Mouse (Mus musculus): ENCODE measurements at regions not wholly inside any gene's neighbourhood (a gene's known extent, or its start where the extent isn't known, plus 50 kb on each side); places are given as distances from the start of the nearest gene placed in this dataset.
A peak's percentile ranks its signal among the peaks of the same experiment; 100 is the strongest.

DNA sequence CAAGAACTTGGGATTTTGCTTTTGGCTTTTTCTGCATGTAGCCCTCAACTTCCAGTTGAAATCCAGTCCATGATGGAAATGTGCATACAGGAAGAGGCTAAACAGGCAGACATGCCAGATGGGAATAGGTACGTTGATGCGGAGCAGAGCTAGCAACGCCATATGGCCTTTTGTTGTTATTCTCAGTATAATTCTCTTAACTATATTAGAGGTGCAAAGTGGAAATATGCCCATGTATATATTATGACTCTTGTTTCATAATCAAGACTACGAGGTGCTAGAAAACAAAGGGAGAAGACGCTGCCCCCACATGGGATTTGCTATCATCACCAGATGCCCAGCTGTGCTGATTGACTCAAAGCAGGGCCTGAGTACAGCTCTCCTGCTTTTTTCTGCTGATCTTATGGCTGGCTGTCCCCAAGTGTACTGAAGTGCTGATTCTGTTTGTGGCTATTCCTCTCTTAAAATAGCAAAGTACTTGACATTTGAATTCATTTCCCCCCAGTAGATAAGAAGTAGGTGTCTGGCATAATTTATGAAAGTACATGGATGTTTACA is 159.7 kb upstream of the Tmtc4 start:
- 78% methylated on average over 5 of the region's 5 CpGs for WGBS
- TF ChIP-seq CTCF (IDR thresholded peaks at IDR 0.05; ENCODE audit: low read depth): no peak
- no peaks in the 10 kb centered on the region for H3K27me3 ChIP-seq (replicated peaks; ENCODE audit: control insufficient read depth, insufficient read depth, low read length)
- H3K4me1 ChIP-seq (replicated peaks; ENCODE audit: control insufficient read depth, insufficient read depth, low read length): no peaks in the 10 kb centered on the region
- no peaks in the 10 kb centered on the region for H3K9me3 ChIP-seq (ENCODE audit: control insufficient read depth)
- H3K4me2 ChIP-seq (replicated peaks; ENCODE audit: low read depth): no peak overlapping the region
- no peak overlapping the region for H3K27ac ChIP-seq (ENCODE audit: low read depth, low read length)
- no peak for ATAC-seq
- H3K36me3 ChIP-seq (ENCODE audit: control insufficient read depth, insufficient read depth): no peaks in the 10 kb centered on the region
- H3K9ac ChIP-seq (ENCODE audit: low read depth, low read length): no peak overlapping the region
- no peak overlapping the region for H3K4me3 ChIP-seq (ENCODE audit: low read depth, low read length)

DNA sequence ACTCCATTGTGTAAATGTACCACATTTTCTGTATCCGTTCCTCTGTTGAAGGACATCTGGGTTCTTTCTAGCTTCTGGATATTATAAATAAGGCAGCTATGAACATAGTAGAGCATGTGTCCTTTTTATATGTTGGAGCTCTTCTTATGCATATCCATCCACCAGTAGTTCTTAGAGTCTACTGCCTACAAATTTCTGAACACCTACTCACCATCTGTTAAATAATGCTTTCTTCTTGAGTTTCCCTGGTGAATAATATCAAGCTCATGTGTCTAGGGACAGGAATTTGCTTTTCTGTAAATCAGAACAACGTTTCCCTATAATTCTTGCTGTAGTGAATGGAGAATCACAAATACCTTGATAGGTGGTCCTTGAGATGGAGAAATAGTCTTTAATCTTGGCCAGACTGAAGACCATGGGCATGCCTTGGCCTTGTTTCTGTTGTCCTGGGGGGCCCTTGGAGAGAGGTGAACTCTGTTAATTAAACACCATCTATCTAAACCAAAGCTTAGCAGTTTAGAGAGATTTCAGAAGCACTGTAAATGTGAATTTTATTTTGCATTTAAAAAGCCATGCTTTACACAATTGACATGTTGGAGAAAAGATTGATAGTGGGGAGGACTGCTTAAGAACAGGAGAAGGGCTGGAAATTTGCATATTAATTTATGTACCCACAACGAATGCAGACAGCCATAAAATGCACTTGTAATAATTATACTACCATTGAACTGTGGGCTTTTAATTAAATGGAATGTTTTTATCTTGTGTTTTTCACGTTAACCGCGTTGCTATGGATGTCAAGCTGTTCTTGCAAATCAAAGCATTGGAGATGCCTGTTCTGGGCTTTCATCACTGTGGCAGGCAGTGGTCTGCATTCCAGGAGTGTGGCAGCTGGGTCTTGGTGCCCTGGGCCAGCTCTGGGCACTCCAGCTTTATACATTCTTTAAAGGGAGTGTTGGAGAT is 155.2 kb upstream of the Tmtc4 start:
- 68% methylated on average over 6 of the region's 6 CpGs for WGBS
- Histone ChIP-seq H3K9ac (ENCODE audit: low read depth, low read length) (no peak overlapping the region), H3K9me3 (ENCODE audit: control insufficient read depth) (no peaks in the 10 kb centered on the region), H3K36me3 (ENCODE audit: control insufficient read depth, insufficient read depth) (no peaks in the 10 kb centered on the region), H3K27ac (ENCODE audit: low read depth, low read length) (no peak overlapping the region), H3K4me1 (replicated peaks; ENCODE audit: control insufficient read depth, insufficient read depth, low read length) (no peaks in the 10 kb centered on the region), H3K4me3 (ENCODE audit: low read depth, low read length) (no peak overlapping the region), H3K4me2 (replicated peaks; ENCODE audit: low read depth) (no peak overlapping the region), H3K27me3 (replicated peaks; ENCODE audit: control insufficient read depth, insufficient read depth, low read length) (no peaks in the 10 kb centered on the region)
- TF ChIP-seq CTCF (IDR thresholded peaks at IDR 0.05; ENCODE audit: low read depth): no peak
- ATAC-seq: no peak

DNA sequence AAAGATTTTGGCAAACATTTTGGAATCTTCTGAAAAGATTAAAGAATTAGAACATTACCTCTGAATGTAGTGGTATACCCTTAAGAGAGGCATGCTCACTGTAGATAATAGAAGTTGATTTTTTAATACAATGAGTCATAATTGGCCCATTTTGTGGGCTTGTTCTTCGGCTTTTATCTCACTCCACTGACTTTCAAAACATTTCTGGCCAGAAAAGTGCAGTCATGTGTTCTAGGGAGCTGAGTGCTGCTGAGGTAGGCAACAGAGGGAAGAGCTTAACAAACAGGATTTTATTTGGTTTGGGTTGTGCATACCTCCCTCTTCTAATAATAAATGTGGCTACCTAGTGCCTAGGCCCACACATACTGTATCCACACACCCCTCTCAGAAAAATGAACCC is 150.1 kb upstream of the Tmtc4 start:
- H3K4me3 ChIP-seq (ENCODE audit: low read depth, low read length): no peak overlapping the region
- H3K4me1 ChIP-seq (replicated peaks; ENCODE audit: control insufficient read depth, insufficient read depth, low read length): no peaks in the 10 kb centered on the region
- no peaks in the 10 kb centered on the region for H3K27me3 ChIP-seq (replicated peaks; ENCODE audit: control insufficient read depth, insufficient read depth, low read length)
- no peaks in the 10 kb centered on the region for H3K9me3 ChIP-seq (ENCODE audit: control insufficient read depth)
- no peak overlapping the region for H3K4me2 ChIP-seq (replicated peaks; ENCODE audit: low read depth)
- H3K36me3 ChIP-seq (ENCODE audit: control insufficient read depth, insufficient read depth): no peaks in the 10 kb centered on the region
- H3K27ac ChIP-seq (ENCODE audit: low read depth, low read length): no peak overlapping the region
- H3K9ac ChIP-seq (ENCODE audit: low read depth, low read length): no peak overlapping the region
- TF ChIP-seq CTCF (IDR thresholded peaks at IDR 0.05; ENCODE audit: low read depth): no peak
- 38% methylated on average over 1 of the region's 1 CpGs for WGBS
- ATAC-seq: no peak

DNA sequence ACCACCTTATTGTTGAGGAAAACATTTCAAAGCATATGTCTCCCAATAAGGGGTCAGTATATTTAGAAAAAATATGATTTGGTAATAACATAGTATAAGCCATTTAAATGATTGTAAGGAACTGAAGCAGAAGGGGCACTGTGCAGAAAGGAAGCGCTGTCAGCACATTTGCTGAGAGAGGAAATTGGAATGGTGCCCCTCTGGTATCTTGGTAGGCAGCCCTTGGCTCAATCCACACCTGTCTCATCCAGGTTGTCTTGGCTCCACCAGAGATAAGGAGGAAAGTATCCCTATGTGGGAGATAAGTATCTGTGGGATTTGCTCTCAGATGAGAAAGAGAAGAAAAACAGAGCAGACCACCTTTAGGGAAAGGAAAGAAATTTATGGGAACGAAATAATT is 136.5 kb upstream of the Tmtc4 start:
- ATAC-seq: no peak
- Histone ChIP-seq H3K4me3 (ENCODE audit: low read depth, low read length) (no peak overlapping the region), H3K9me3 (ENCODE audit: control insufficient read depth) (0 out of 2 replicates have a peak, but pooled peaks cover 3% of the 10 kb centered on the region), H3K27me3 (replicated peaks; ENCODE audit: control insufficient read depth, insufficient read depth, low read length) (no peaks in the 10 kb centered on the region), H3K4me2 (replicated peaks; ENCODE audit: low read depth) (no peak overlapping the region), H3K9ac (ENCODE audit: low read depth, low read length) (no peak overlapping the region), H3K36me3 (ENCODE audit: control insufficient read depth, insufficient read depth) (no peaks in the 10 kb centered on the region), H3K27ac (ENCODE audit: low read depth, low read length) (no peak overlapping the region), H3K4me1 (replicated peaks; ENCODE audit: control insufficient read depth, insufficient read depth, low read length) (no peaks in the 10 kb centered on the region)
- 88% methylated on average over 2 of the region's 2 CpGs for WGBS
- no peak for TF ChIP-seq CTCF (IDR thresholded peaks at IDR 0.05; ENCODE audit: low read depth)

DNA sequence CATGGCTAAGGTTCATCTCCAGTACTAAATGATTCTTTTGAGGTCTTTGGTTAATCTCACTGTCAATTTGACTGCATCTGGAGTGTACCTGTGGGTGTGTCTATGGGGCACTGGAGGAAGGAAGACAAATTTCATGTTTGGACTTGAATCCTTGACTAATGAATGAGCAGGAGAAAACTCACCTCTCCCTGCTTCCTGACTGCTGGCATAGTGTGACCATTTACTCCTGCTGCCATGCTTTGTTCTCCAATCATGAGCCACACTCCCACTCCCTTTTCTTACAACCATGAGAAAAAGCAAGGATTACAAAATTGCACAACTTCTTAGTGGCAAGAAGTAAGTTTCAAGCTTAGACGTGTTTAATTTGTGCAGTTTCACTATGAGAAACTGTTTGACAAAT is 132.5 kb upstream of the Tmtc4 start:
- Histone ChIP-seq H3K36me3 (ENCODE audit: control insufficient read depth, insufficient read depth) (no peaks in the 10 kb centered on the region), H3K4me1 (replicated peaks; ENCODE audit: control insufficient read depth, insufficient read depth, low read length) (no peaks in the 10 kb centered on the region), H3K9ac (ENCODE audit: low read depth, low read length) (no peak overlapping the region), H3K27ac (ENCODE audit: low read depth, low read length) (no peak overlapping the region), H3K27me3 (replicated peaks; ENCODE audit: control insufficient read depth, insufficient read depth, low read length) (no peaks in the 10 kb centered on the region), H3K9me3 (ENCODE audit: control insufficient read depth) (no peaks in the 10 kb centered on the region), H3K4me3 (ENCODE audit: low read depth, low read length) (no peak overlapping the region), H3K4me2 (replicated peaks; ENCODE audit: low read depth) (no peak overlapping the region)
- no peak for TF ChIP-seq CTCF (IDR thresholded peaks at IDR 0.05; ENCODE audit: low read depth)
- no peak for ATAC-seq
- 62% methylated on average over 1 of the region's 1 CpGs for WGBS

DNA sequence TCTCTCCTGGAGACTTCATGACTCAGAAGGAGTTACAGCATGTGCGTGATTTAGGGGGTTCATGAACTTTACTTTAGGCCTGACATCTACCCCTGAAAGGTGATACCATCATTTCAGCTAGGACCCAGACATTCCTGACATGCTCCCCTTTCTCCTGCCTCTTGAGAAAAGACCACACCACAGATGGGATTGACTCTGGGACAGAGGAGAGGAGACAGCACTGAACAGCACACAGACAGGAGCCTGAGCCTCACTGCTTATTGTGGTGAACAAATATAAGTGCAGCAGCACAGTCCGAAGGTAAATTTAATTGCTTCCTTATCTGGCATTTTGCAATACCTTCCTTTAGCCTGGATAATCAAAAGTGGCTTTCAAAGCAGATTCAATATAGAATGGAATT is 126.7 kb upstream of the Tmtc4 start:
- 43% methylated on average over 2 of the region's 2 CpGs for WGBS
- no peak overlapping the region for H3K27ac ChIP-seq (ENCODE audit: low read depth, low read length)
- ATAC-seq: 0 out of 2 replicates have a peak, but pooled peaks have one; percentile 38
- no peaks in the 10 kb centered on the region for H3K27me3 ChIP-seq (replicated peaks; ENCODE audit: control insufficient read depth, insufficient read depth, low read length)
- no peaks in the 10 kb centered on the region for H3K4me1 ChIP-seq (replicated peaks; ENCODE audit: control insufficient read depth, insufficient read depth, low read length)
- H3K4me2 ChIP-seq (replicated peaks; ENCODE audit: low read depth): no peak overlapping the region
- TF ChIP-seq CTCF (IDR thresholded peaks at IDR 0.05; ENCODE audit: low read depth): no peak
- H3K36me3 ChIP-seq (ENCODE audit: control insufficient read depth, insufficient read depth): no peaks in the 10 kb centered on the region
- no peaks in the 10 kb centered on the region for H3K9me3 ChIP-seq (ENCODE audit: control insufficient read depth)
- no peak overlapping the region for H3K9ac ChIP-seq (ENCODE audit: low read depth, low read length)
- no peak overlapping the region for H3K4me3 ChIP-seq (ENCODE audit: low read depth, low read length)
